Mouse (Mus musculus) fibroblast of lung, adult 2 months (primary cell): Measurements from ENCODE around the gene Zfp212.
A peak's percentile ranks its signal among the peaks of the same experiment; 100 is the strongest.

Experiments used
- DNase-seq: peaks from one replicate; pipeline ENCODE4 v3.0.0-alpha.2; 2011; ENCODE audit warnings: low read depth

Zfp212 gene

DNA sequence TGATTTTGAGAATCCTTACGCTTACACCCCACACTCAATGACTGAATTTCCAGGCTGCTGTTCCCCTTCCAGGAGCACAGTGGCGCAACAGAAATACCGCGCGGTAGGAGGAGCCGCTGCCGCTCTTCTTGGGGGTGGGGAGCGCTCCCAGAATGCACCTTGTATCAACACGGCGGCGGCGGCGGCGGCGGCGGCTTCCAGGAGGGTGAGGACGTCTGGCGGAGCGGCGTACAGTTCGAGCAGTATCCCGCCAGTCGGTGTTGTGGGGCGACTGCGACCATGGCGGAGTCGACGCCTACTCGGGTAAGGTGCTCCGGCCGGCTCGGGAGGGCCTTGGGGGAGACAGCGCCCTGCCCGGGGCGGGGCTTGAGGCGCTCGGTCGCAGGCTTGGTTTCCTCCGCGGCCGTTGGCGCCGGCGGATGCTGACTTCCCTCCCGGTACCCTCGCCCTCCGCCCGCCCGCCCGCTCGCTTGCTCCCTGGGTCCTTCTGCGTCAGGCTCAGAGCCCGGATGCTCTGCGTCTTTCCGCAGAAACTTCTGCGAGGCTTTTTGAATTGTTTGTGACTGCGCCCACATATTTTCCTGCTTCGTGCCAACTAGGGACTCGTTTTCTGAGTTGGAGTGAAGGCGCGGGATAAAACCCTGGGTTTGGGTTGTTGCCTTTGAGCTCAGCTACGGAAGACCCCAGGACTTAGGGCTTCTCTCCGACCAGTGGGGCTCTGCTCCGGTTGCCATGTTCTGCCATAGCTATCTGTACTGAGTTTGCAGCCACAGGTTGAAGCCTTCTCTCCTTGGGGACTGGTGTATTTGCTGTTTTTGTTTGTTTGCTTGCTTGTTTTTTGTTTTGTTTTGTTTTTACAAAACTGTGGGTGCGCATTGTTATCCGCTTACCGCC lies at the start of gene Zfp212:
Zfp212 (plus strand) TSS at position 30 of the 894 bp plus-strand sequence.
- peak; percentile 65 for DNase-seq

DNA sequence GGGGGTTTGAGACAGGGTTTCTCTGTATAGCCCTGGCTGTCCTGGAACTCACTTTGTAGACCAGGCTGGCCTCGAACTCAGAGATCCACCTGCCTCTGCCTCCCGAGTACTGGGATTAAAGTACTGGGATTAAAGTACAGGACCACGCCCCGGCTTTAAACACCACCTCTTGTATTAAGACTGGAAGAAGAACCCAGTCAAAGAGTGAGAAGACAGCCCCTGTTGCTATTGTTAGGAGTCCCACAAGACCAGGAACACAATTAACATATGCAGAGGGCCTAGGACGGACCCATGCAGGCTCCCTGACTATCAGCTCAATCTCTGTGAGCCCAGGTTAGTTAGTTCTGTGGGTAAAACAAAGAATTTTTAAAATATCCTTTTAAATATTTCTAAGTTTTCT lies 48.0 kb upstream of the Zfp212 start:
- no peak for DNase-seq

- no peak for DNase-seq
Observed at GRCm38 (mm10) chr6:47877058-47877457, 43.2 kb upstream of the Zfp212 start, which contains the start of gene Zfp282. TSS of gene Zfp282 (plus strand) at chr6:47877204.

DNA sequence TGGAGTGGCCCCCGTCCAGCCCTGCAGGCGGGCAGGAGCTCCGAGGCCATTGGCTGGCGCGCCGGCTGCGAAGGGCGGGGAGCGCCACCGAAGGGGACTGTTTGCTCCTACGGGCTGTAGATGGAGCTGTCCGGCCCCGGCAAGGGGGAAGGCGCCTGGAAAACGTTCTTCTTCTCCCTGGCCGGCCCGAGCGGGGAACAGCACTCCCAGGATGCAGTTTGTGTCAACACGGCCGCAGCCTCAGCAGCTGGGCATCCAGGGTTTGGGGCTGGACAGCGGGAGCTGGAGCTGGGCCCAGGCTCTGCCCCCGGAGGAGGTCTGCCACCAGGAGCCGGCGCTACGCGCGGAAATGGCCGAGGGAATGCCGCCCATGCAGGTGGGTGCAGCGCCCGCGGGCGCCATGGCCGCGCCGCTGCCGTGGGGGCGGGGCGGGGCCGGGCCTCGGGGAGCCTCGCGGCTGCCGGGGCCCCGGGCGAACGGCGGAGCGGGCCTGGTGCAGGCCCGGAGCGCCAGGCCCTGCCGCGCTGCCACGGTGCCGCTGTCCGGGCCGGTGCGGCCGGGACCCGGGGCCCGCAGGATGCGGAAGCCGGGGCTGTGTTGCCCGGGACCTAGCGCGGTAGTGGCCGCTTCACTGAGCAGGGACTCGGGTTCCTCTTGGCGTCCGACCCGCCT lies 42.7 kb upstream of the Zfp212 start:
- peak; percentile 79 for DNase-seq

- no peak for DNase-seq
Observed at GRCm38 (mm10) chr6:47878133-47878514, 42.2 kb upstream of the Zfp212 start.

GRCm38 (mm10) chr6:47878593-47878992 lies 41.7 kb upstream of the Zfp212 start:
- no peak for DNase-seq

DNA sequence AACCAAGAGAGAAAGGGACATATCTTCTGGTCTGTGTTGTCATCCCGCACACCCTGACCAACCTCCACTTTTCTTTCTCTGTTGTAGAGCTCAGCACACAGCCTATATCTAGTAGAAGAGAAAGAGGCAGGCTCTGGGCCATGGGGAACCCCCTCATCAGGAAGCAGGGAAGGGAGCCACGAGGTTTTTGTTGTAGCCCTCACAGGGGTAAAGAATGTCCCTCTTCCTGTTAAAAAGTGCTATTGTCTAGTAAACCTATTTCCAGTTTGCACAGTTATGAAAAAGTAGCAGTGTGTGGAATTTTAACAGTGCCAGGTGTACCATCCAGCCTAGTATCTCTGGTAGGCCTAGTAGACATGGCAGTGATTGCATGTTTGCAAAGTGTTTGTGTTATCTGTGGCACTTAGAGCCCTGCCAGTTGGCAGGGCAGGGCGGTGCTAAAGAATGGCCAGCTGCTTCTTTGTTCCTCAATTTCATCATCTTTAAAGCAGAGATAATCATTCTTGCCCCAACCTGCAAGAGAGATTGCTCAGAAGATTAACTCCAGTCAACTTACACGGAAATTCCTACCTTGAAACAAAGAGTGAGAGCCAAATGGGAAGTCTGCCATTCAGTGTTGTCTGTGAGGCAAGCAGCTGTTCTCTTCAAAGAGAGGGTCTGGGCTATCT lies 41.1 kb upstream of the Zfp212 start:
- no peak for DNase-seq

GRCm38 (mm10) chr6:47880166-47880565 lies 40.1 kb upstream of the Zfp212 start:
- DNase-seq: no peak

GRCm38 (mm10) chr6:47888812-47889383 lies 31.4 kb upstream of the Zfp212 start:
- DNase-seq: no peak

DNA sequence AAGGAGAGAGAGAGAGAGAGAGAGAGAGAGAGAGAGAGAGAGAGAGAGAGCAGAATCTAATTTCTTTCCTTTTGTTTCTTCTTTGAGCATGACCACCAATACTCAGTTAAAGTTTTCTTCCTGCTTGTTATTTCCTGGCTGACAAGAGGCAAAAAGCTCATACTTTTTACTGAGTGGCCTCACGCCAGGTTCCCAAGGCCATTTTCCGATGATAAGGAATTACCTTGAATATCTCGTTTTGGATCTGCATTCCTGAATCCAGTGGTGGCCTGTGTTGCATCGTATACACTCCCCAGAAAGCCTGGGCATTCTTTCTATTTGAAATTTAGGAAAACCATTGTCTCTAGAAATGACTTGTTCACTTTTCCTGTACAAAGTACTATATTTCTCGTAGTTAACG lies 20.9 kb upstream of the Zfp212 start:
- no peak for DNase-seq

DNA sequence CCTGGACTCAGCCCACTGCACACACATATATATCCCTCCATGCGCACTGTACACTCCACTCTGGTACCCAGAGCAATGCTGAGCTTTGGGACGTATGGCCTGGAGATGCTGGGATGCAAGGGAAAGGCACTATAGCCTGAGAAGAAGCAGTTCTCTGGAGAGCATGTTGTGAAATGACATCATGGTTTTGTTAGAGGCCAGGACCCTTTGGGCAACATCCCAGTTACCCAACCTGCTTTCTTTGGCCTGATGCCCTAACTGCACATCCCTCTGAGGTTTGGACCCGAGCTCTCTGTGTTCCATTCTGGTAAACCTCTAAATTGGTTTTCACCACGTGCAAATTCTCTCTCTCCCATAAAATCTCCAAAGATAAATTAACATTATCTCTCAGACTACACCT lies 16.7 kb upstream of the Zfp212 start:
- DNase-seq: peak; percentile 13

- no peak for DNase-seq
Observed at GRCm38 (mm10) chr6:47904361-47904760, 15.9 kb upstream of the Zfp212 start.

- DNase-seq: no peak
Observed at GRCm38 (mm10) chr6:47904917-47905695, 15.2 kb upstream of the Zfp212 start.

- no peak for DNase-seq
Observed at GRCm38 (mm10) chr6:47906326-47906725, 13.9 kb upstream of the Zfp212 start.

GRCm38 (mm10) chr6:47909007-47909406 lies 11.3 kb upstream of the Zfp212 start:
- DNase-seq: no peak

DNA sequence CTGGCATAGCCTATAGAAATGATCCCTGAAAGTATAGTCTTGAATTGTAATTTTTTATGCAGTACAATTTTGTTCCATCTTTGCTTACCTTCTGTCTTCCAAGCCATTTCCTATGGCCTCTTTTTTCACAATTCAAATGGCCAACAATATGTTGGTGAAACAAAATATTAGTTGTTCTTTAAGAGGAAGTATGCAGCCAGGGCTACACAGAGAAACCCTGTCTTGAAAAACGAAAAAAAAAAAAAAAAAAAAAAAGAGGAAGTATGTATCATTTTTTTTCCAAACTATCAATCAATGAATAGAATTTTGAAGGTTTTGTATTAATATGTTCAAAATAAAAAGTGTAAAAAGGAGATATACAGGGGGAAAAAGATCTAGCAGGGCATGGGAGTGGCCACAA lies 8.6 kb upstream of the Zfp212 start:
- no peak for DNase-seq

DNA sequence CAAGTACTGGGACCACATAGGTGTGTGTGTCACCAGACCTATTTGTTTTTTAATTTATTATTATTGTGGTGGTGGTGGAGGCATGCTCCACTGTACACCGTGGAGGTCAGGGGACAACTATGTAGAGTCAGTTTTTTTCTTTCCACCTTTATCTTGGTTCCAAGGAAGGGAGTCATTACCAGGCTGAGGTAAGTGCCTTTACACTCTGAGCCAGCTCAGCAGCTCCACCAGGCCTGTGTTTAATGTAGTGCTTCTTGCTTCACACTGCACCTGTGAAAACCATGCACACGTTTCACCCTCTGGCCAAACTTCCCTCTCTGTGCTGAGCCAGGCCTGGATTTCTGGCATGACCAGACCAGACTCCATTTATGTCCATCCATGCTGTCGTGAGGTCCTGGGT lies 7.3 kb upstream of the Zfp212 start:
- no peak for DNase-seq

DNA sequence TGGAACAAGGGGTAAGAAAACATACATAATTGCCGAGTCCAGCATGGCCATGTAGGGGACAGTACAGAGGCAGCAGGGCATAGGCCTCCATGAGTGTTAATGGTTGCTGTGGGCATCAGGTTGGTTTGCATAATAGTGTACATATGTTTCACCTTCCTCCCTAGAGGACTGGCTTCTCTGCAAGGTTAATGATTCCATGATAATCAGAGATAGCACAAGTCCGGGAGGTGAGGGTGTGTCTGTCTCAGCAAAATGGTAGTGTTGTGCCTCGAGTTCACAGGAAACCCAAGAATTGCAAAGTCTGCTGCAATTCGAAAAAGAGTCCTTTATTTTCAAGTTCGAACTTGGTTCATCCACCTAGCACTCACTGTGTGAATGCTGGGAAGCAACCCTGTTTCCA lies 3.2 kb upstream of the Zfp212 start:
- no peak for DNase-seq

- no peak for DNase-seq
Observed at GRCm38 (mm10) chr6:47918768-47919274, 1.5 kb upstream of the Zfp212 start.

DNA sequence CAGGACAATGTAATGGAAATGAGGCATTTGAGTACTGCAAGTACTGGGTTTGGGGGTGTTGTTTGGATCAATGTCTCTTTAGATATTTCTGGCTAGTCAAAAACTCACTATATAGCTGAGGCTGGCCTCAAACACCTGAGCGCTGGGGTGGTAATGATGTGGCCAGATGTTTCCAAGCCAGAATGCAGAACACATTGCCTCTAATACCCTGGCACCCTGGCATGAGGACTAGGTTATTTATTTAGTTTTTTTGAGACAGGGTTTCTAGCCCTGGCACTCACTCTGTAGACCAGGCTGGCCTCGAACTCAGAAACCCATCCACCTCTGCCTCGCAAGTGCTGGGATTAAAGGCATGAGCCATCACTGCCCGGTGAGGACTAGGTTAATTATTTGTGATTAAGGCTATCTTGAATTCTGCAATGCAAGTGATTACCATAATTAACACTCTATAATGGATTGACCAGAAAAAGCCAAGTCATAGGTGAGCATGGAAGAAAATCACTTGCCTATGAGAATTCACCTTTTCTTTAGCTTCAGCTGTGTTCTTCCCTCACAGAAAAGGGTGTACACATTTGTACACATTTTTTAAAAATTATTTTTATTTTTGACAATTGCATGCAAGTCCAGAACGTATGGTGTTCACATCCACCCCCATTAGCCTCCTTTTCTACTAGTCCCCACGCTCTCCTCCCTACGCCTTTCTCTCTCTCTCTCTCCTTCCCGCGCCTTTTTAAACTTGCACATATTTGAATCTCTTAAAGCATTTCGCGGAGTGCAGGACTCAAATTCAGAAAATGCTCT lies 430 bp upstream of the Zfp212 start:
- DNase-seq: no peak

GRCm38 (mm10) chr6:47942461-47942860 lies 22.2 kb downstream of the Zfp212 start:
- DNase-seq: no peak
